Mouse (Mus musculus): Measurements from ENCODE around the gene Sumf1.

GRCm38 (mm10) chr6:108206914-108207566, 21.7 kb upstream of the Sumf1 start:
- TF ChIP-seq POLR2A (IDR thresholded peaks at IDR 0.05; ENCODE audit: borderline replicate concordance, control insufficient read depth, low read depth, low read length): no peak
- TF ChIP-seq CTCF (IDR thresholded peaks at IDR 0.05; ENCODE audit: control insufficient read depth, insufficient read depth, low read length): no peak

Data from bone marrow, adult 2 months (tissue).